Mouse (Mus musculus): ENCODE results near the gene Dglucy.

Gene Dglucy

DNA sequence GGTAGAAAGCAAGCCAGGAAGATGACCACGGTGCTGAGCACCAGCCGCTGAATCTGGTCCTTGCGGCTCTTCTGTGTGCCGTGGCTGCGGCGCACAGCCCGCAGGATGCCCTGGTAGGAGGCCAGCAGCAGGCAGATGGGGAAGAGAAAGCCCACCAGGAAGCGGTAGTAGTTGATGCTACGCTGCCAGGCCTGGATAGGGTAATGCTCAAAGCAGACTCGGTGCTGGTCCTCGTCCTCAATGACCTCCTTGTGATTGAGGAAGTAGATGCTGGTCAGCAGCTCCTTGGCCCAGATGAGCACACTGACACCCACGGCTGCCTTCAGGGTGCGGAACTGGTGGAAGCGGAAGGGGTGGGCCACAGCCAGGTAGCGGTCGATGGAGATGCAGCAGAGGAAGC, 99.7 kb downstream of the Dglucy start:
- DNase-seq (ENCODE audit: low spot score in 2 of 2) = peak in 1 of 2 experiments; percentile 11

DNA sequence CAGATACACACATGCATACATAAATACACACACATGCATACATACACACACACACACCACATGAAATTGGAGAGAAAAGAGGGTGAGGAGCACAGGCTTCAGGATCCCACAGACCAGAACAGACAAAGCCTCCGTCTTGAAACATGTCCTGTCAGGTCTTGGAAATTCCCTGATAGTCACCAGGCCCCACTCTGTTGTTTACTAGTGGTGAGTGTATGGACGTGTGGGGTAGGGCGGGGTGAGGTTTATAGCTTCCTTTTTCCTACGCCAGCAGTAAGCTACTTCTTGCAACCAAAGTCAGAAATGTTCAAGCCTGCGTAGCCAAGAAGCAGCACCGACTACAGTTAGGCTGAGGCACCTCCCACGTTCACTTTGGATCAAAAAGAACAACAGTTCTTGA, 104.3 kb downstream of the Dglucy start:
- peak in 1 of 2 experiments; percentile 17 for DNase-seq (ENCODE audit: low spot score in 2 of 2)

DNA sequence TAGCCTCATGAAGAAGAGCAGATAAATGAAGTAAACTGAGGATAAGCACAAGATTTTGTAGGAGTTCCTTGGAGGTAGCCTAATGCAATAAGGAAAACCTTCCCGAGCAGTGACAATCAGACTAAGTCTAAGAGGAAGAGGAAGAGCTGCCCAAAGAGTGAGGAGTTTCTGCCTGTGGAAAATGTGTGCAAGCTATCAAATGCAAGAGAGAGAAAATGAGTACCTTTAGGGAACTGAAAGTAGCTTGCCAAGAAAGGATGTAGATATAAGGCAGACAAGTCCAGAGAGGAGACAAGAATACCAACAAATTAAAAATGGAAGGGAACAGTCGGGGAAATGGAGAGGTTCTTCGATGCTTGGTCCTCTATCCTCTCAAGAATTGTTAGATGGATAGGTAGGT, 106.7 kb downstream of the Dglucy start:
- no peak for DNase-seq (ENCODE audit: low spot score in 2 of 2)

DNA sequence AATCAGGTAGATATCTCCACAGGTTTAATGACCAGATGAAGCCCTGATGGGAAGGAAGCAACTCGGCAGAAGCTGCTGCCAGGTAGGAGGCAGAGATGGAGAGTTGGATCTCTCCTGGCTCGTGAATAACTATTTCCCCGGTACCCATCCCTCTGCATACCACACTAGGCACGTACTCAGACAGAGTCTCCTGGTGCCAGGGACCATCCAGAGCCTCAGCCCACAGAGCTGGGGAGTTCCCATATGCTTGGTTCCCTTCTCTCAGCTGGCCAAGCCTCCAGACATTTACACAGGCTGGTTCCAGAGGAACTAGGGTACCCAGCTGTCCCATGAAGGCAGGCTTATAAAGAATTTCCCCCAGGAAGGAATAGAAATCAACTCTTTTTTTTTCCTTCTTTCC, 108.0 kb downstream of the Dglucy start:
- no peak for DNase-seq (ENCODE audit: low spot score in 2 of 2)

DNA sequence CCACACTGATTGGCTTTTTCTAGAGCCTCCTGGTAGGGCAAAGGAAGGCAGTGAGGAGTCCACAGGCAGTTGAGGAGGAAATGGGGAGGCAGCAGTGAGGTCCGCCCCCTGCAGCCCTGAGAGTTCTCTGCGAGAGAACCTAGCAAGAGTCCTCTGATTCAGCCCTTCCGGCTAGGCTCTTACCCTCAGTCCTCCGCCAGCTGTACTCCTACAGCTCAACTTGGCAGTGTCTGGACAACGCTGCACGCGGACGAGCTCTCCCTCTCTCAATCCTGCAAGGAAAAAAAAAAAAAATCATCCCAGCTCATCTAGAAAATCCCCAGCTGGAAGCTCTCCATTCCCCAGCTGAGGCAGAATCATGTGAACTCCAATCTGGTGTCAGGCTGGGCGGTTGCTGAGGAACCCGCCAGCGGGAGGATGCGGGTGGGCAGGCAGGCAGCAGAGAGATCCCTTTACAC, 109.0 kb downstream of the Dglucy start:
- DNase-seq (ENCODE audit: low spot score in 2 of 2) = peak; percentile 28 to 45

DNA sequence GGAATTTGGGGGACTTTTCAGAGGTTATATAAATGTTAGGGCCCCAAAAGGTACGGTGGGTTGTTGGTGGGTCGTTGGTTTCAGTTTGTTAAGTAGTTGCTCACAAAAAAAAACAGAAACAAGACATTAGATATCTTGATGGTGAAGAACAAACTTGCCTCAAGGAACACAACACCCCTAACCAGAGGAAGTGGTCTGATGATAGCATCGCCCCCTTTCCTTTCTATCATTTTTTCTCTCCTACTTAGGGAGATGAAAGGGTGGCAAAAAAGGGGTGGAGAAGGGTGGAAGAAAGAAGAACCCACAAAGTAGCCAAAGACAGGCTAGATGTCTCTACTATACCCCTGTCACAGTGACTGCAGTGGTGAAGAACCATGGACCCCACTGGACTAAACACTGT, 111.7 kb downstream of the Dglucy start:
- DNase-seq (ENCODE audit: low spot score in 2 of 2) = no peak

DNA sequence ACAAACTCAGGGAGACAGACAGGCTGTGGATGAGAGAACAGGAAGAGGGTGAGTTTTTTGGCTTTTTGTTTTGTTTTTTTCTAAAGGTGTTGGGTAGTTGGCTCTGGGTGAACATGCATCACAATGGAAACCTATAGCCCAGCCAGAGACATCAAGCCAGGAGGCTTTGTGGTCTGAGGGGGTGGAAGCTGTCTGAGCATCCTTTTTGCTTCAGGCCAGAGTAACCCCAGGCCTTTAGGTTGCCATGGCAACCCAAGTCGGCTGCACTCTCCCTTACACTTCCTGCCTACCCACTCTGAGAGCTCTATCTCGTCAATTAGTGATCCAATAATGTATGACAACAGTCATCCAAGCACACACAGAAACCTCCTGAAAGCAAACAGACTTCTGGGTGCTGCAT, 116.6 kb downstream of the Dglucy start:
- DNase-seq (ENCODE audit: low spot score in 2 of 2) = no peak

DNA sequence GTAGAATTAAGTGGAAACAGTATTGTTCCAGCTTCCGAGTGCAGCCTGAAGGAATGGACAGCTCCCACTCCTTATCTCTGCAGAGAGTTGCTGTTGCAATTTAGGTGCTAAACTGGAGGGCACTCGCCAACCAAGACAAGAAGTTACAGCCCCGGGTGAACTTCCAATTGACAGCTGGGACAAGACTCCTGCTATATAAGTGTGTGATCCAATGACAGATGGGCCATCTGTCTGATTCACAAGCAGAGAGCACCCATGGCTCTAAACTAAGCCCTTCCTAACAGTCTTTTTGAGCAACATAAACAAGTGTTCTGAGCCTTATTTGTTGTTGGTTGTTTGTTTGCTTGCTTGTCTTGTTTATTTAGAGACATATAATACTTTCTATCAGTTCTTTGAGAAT, 117.8 kb downstream of the Dglucy start:
- no peak for DNase-seq (ENCODE audit: low spot score in 2 of 2)

DNA sequence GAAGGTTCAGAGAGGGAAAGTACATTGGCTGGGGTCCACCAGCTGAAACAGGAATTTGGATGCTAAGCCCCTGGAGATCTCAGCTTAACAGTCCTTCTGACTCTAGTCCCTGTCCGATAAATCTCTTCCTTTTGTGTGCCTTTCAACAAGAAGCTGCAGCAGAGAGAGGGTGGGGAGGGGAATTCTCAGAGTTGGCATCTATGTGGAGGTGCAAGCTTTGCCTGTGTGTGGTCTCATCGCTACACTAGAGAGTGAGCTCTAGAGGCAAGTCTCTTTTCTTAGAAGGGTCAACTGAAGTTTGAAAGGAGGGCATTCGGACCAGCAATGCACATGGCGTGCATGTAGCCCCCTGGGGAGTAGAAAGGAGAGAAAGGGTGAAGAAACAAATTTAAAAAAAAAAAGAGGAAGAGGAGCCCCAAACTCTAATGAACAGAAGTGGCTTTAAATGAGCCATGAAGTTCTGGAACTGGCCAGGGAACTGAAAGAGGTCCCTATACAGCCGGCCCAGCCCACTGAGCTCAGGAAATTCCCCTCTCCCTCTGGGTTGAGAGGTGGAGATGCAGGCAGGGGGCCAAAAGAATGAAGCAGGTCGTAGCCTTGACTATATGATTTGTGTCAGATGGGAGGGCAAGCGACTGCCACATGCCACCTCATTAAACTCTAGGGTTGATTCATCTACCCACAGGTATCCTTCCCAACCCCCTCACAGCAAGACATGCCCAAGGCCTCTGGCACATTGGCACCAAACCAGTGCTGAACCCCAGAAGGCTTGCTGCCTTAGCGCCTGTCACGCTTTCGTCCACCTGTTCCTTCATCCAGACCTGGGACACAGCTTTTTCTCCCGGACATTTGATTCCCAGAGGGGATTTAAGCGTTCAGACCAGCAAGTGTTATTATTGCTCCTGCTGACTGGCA, 119.1 kb downstream of the Dglucy start:
- DNase-seq (ENCODE audit: low spot score in 2 of 2) = no peak

DNA sequence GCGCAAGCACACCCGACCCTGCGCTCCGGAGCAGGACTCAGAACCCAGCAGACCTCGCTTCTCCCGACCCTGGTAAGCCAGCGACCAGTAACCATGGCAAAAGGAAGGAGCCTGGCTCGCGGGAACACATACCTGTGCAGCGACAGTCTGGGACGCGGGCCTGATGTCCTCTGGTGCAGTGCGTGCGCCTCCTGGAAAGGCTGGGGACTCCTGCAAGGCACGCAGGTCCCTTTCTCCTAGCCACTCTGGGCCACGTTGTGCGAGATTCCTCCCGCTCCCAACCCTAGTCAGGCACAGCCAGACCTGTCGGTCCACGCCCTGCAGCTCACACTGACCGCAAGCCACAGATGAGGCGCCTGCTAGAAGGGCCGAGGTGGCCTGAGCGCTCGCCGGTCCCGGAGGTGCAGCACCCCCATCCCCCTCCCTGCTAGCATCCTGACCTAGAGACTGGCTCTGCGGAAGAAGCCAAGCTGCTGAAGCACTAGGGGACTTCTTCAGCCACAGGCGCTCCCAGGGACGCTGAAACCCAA, 120.3 kb downstream of the Dglucy start:
- DNase-seq (ENCODE audit: low spot score in 2 of 2) = no peak

DNA sequence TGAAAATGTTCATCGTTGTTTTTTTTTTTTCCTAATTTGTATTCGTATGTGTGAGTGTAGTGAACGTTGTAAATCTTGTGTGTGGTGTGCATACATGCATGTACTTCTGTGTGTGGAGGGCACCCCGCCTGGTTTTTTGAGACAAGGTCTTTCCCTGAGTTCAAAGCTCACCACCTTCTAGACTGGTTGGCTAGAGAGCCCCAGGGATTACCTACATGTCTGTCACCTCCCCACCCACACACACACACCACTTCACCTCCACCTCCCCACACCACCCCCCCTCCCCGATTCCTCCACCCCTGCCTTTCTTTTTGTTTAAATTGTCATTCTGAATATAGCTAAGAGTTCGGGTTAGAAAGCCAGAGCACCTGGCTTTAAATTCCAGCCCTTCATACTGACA, 122.0 kb downstream of the Dglucy start:
- no peak for DNase-seq (ENCODE audit: low spot score in 2 of 2)

DNA sequence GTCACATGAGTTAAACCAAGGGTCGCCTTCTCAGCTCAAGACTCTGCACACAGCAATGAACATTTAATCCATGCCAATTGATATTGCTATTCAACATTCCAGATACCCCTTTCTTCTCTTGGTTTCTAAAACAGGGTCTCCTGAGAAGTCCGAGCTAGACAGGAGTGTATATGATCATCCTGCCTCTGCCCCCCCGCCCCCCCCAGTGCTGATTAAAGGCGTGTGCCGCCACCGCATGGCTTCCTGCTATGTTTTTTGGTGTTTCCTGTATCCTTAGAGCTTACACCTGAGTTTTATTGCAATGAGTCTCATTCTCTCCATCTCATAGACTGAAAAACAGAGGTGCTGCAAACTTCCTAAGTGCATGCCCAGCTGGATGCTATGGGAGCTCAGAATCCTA, 122.5 kb downstream of the Dglucy start:
- no peak for DNase-seq (ENCODE audit: low spot score in 2 of 2)

DNA sequence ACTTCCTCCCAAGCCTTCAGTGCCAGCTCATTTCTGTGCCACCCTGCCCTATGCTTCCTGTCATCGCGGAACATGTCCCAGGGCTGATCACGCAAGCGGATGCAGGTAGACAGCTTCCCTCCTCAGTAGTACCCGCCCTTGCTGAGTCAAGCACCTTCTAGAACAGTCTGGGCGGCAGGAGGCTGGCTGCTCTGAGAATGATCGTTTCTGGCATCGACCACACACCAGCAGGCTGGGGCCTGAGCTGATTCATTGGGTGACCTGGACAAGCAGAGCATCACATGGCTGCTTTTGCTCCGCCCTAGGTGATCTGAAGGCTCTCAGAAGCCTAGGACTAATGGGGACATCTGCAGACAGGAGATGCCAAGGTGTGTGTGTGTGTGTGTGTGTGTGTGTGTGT, 124.9 kb downstream of the Dglucy start:
- no peak for DNase-seq (ENCODE audit: low spot score in 2 of 2)

DNA sequence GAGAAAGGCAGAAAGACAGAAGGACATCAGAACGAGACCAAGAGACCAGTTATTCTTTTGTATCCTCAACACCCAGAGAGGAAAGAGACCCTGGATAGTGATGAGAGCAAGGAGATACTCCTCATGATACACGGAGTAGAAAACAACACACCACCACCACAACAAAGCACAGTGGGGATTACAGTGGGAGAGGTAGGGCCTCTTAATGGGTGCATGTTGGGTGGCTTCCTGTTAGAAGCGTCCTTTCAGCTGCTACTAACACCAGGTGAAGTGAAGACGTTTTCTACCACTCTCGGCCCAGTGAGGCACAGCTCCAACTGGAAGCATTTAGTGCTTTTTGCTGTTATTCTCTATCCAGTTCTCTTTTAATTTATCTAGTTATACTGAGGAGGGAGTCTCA, 128.0 kb downstream of the Dglucy start:
- DNase-seq (ENCODE audit: low spot score in 2 of 2) = no peak

DNA sequence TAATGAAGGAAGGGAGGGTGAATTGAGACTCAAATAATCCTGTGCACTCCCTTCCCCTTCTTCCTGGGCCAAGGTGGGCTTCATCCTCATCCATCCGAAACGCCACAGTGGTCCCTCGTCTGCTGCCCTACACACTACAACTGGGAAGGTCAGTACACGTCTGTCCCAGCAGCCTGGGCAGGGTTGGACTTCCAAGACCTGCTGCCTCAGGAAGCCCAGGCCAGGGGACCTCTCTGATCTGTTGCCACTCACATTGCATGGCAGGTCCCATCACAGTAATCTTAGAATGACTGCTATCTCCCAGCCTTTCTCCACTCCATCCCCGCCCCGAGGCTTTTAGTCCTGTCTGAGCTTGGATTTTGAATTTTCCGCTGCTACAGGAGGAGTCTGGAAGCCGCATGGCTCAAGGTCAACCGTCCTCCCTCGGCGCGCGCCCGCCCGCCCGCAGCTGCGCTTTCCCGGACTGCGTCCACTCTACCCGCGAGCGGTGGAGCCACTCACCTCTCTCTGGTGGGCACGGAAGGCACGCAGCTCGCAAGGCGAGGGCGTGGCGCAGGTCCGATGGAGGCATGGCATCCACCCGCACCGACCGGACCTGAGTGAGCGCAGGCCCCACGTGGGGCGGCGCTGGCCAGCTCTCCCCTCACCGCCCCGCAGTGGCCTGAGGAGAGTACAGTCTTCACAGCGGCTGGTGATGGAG, 128.9 kb downstream of the Dglucy start, which contains the start of gene Gpr68:
Gene Gpr68 (minus strand): TSS at position 601 of the 700 bp plus-strand sequence.
- no peak for DNase-seq (ENCODE audit: low spot score in 2 of 2)

DNA sequence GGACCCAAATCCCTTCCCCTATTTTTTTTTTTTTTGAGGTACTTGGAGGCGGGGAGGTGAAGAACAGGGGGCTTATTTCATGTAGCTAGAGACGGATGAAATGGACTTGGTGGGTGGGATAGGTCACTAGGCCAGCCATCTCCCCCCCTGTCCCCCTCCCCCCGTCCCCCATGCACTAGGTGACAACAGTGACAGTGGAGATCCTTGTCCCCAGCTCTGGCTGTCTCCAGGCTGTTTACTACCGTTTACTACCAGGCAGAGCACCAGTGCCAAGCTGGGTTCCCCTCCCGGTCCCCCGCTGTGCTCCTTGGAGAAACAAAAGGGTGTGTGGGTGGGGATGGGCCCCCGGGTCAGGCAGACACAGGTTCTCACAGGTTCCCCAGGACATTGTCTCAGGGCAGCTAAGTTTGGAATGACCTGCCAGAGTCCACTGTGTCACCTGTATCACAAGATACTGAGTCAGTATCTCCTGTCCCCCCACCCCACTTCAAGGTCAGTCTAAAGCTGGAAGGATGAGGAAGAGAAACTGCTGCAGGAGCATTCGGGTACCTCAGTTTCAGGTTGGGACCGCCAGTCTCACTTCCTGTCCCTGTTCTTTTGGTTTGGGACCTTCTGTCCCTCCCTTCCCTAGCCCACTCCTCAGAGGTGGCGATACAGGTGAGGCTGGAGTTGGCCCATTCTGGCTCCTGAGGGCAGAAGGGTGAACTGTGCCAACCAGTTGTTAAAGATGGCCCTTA, 129.6 kb downstream of the Dglucy start:
- no peak for DNase-seq (ENCODE audit: low spot score in 2 of 2)

DNA sequence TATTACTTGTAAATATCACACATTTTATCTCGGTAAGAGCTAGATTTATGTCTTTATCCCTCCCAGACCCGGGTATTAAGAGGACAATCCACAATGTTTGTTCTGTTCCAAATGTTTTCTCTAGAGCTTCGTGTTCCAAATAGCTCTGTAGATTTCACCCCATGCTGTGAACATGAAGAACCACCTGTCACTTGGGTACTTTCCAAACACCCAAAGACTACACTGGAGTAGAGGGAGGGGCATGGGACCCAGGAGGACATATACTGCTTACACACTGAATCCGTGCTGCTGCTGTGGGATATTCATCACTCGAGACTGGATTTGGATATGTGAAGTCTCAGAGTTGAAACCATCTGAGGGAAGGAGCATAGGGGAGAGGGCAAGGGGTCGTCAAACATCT, 130.9 kb downstream of the Dglucy start:
- no peak for DNase-seq (ENCODE audit: low spot score in 2 of 2)

DNA sequence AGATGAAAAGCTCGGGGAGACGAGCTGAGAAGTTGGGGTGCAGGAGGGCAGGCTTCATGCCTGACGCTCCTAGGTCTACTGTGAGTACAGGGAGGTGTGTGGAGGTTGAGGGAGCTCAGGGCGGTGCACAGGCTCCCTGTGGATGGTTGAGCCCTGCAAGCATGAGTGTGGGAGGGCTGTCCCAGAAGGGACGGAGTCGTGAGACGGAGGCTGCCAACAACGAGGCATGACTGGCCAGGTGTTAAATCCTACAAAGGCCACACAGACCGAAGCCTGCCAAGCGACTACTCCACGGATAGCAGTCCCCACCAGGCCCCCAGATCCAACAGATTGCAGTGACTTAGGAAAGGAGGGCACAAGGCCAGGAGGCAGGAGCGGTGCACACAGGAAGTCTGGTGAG, 131.9 kb downstream of the Dglucy start:
- DNase-seq (ENCODE audit: low spot score in 2 of 2) = no peak

DNA sequence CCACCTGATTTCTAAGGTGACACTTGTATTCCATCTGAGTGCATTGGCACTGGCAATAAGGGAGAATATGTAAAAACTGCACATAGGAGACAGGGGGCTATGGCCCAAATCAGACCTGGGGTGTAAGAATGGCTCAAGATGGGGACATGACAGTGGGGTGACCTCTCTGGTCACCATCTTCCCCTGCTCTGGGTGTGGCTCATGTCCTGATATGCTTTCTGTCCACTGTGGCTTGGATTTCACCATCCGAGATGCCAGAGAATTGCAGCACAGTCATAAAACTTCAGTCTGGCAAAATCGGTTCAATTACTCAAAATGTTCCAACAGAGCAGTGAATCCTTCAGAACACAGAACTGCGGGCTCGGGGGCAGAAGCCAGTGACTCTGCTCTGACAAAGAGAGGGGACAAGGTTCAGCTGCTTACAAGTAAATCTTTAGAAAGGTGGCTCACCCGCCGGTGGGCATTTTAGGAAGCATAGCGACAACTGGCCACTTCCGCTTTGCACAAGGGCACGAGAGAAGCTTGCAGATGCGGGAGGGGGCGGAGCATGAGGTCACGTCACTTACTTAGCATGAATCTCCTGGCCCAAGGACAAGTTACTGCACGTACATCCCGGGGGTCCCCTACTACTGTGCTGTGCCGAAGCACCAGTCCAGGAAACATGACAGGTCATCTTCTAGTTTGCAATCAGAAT, 145.9 kb downstream of the Dglucy start:
- no peak for DNase-seq (ENCODE audit: low spot score in 2 of 2)

DNA sequence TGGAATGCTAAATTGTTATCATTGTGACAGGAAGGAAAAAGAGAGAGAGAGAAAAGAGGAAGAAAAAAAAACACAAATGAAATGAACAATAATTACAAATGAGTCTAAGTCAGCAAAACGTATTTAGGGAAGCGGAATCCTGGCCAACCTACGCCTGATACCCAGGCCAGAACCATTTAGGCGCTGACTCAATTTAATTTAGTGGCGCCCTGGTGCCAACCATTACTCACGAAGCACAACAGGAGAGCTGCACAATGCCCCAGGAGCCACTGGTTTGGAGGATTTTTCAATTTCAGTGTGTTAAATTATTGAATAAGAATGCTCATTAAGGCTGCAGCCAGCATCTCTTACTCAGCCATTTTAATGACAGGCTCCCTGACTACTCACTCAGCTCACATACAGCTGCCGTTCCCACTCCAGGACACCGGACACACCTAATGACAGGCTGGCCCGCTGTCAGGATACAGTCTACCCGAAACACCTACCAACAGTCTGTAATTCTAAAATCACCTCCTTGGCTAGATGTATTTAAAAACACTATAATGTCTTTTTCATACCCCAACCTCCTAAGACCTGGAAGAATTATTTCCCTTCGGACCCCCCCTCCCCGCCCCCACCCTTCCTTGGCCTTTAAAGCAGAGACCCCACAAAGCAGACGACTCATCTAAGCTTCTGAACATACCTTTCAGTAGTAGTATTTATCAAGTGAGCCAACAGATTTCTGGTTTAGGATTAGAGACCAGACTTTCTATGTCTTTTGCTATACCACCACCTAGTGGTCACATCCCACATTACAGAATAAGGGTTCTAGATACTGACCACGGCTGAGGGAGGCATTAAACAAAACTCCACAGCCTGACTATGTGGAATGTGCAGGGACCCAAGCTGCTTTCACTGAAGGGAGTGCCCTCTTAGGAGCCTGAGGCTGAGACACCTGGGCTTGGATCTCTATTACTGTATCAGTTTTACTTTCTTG, 147.1 kb downstream of the Dglucy start:
- peak in 1 of 2 experiments; percentile 52 for DNase-seq (ENCODE audit: low spot score in 2 of 2)

All from heart, adult 9 months (tissue).